Mouse (Mus musculus) heart, embryonic 14.5 days (tissue): Measurements from ENCODE around the gene Ankrd13b. TPM values are rescaled to one million over a fixed set of nuclear protein-coding genes. Genes with fewer than 3 reads are reported as not detected.

Experiments
- ATAC-seq: fragments of 200-750 bp; cut with Nextera tagmentation; 2 replicates; pipeline ENCODE4 v1.8.0; 2017; ENCODE audit warnings: low read depth, moderate TSS enrichment; ENCODE audit not compliant: insufficient number of reproducible peaks, insufficient read depth, low FRiP score
- H3K27ac ChIP-seq, 2 experiments: fragments of 200-500 bp in 1 of 2; fragments of 300-500 bp in 1 of 2; sonication (generic) in 1 of 2; replicated peaks in 1 of 2; 2 replicates each; pipeline ENCODE4 v1.5.1; 2012 to 2014; ENCODE audit warnings: low read depth in 2 of 2, low read length in 2 of 2, control low read depth in 1 of 2, mild to moderate bottlenecking in 1 of 2, mixed read lengths in 1 of 2; ENCODE audit not compliant: control insufficient read depth in 1 of 2, insufficient read depth in 1 of 2
- H3K27me3 ChIP-seq: fragments of 300-500 bp; sonication (generic); 2 replicates; pipeline ENCODE4 v1.6.1; 2014; ENCODE audit warnings: mild to moderate bottlenecking, low read length, control low read depth; ENCODE audit not compliant: control insufficient read depth, insufficient read depth
- H3K36me3 ChIP-seq: fragments of 300-500 bp; sonication (generic); 2 replicates; pipeline ENCODE4 v1.6.1; 2014; ENCODE audit warnings: mild to moderate bottlenecking, control low read depth, low read length, mixed read lengths; ENCODE audit not compliant: control insufficient read depth, insufficient read depth
- H3K4me1 ChIP-seq, 2 experiments: fragments of 200-500 bp in 1 of 2; fragments of 300-500 bp in 1 of 2; sonication (generic) in 1 of 2; 2 replicates each; pipeline ENCODE4 v1.6.1; 2012 to 2014; ENCODE audit warnings: low read length in 2 of 2, control low read depth in 1 of 2, mixed read lengths in 1 of 2; ENCODE audit not compliant: control insufficient read depth in 2 of 2, insufficient read depth in 2 of 2
- H3K4me2 ChIP-seq: fragments of 300-500 bp; sonication (generic); 2 replicates; pipeline ENCODE4 v1.6.1; 2014; ENCODE audit warnings: mild to moderate bottlenecking, low read length
- H3K4me3 ChIP-seq, 2 experiments: fragments of 200-500 bp in 1 of 2; fragments of 300-500 bp in 1 of 2; sonication (generic) in 1 of 2; 2 replicates each; pipeline ENCODE4 v1.5.1; 2012 to 2014; ENCODE audit warnings: low read length in 2 of 2, mild to moderate bottlenecking in 2 of 2, control low read depth in 1 of 2, low read depth in 1 of 2, moderate library complexity in 1 of 2; ENCODE audit not compliant: control insufficient read depth in 1 of 2, insufficient read depth in 1 of 2
- H3K9ac ChIP-seq: fragments of 300-500 bp; sonication (generic); 2 replicates; pipeline ENCODE4 v1.6.1; 2014; ENCODE audit warnings: mild to moderate bottlenecking, low read length
- H3K9me3 ChIP-seq: fragments of 300-500 bp; sonication (generic); 2 replicates; pipeline ENCODE4 v1.6.1; 2016; ENCODE audit warnings: low read length, control low read depth; ENCODE audit not compliant: control insufficient read depth
- WGBS: fragments of 180-500 bp; shearing (Covaris S2); extraction: QIAGEN DNeasy Blood & Tissue Kit; methylation state at CpG from one replicate; pipeline ENCODE4 v1.1.7; 2014; 5-methylcytosine and 5-hydroxymethylcytosine counted together
- polyA plus RNA-seq: library from polyadenylated mRNA; unstranded; fragments of >200 nt; fragmentation: Nextera tagmentation; extraction: Ambion mirVana; gene quantifications from 2 replicates; pipeline ENCODE4 v1.2.1, GENCODE M21; 2014

The Ankrd13b gene
- polyA plus RNA-seq, 1 experiment from 2014 or later: 5.2 TPM

- WGBS: 3% methylated on average over 55 of the region's 55 CpGs
These were observed 502 bp downstream of the Ankrd13b start for GRCm38 (mm10) chr11:77488771-77489581.

GRCm38 (mm10) chr11:77486798-77487197 lies 2.7 kb downstream of the Ankrd13b start:
- no peaks in the 10 kb centered on the region for H3K36me3 ChIP-seq
- H3K27me3 ChIP-seq: no peaks in the 10 kb centered on the region
- peaks cover 26 to 36% of the 10 kb centered on the region in 2 experiments for H3K4me1 ChIP-seq
- ATAC-seq: no peak
- 63% methylated on average over 5 of the region's 5 CpGs for WGBS
- H3K9ac ChIP-seq: no peak overlapping the region
- no peak overlapping the region for H3K27ac ChIP-seq
- no peaks in the 10 kb centered on the region for H3K9me3 ChIP-seq
- no peak overlapping the region for H3K4me3 ChIP-seq
- no peak overlapping the region for H3K4me2 ChIP-seq

More at GRCm38 (mm10) chr11:77488771-77489581, 502 bp downstream of the Ankrd13b start:
- Histone ChIP-seq H3K36me3 (no peaks in the 10 kb centered on the region), H3K9ac (peak overlapping the region; percentile 86), H3K27ac (no peak overlapping the region; a peak in 1 of 4 replicates), H3K9me3 (no peaks in the 10 kb centered on the region), H3K4me3 (peak overlapping the region; percentile 85 to 87), H3K4me2 (peak overlapping the region; percentile 99), H3K27me3 (no peaks in the 10 kb centered on the region), H3K4me1 (peaks cover 29 to 39% of the 10 kb centered on the region in 2 experiments)
- no peak for ATAC-seq

- Histone ChIP-seq H3K4me2 (no peak overlapping the region), H3K9ac (no peak overlapping the region)
These were observed 4.2 kb downstream of the Ankrd13b start for GRCm38 (mm10) chr11:77485229-77485628.

GRCm38 (mm10) chr11:77483510-77484255 lies 5.8 kb downstream of the Ankrd13b start:
- H3K4me3 ChIP-seq: no peak overlapping the region
- 34% methylated on average over 11 of the region's 11 CpGs for WGBS

More at GRCm38 (mm10) chr11:77485229-77485628, 4.2 kb downstream of the Ankrd13b start:
- no peak for ATAC-seq
- 72% methylated on average over 6 of the region's 6 CpGs for WGBS
- Histone ChIP-seq H3K27me3 (no peaks in the 10 kb centered on the region), H3K4me1 (peaks cover 19 to 24% of the 10 kb centered on the region in 2 experiments), H3K27ac (no peak overlapping the region), H3K9me3 (no peaks in the 10 kb centered on the region), H3K36me3 (no peaks in the 10 kb centered on the region), H3K4me3 (no peak overlapping the region)

GRCm38 (mm10) chr11:77483043-77483442 lies 6.4 kb downstream of the Ankrd13b start:
- H3K36me3 ChIP-seq: no peaks in the 10 kb centered on the region
- H3K27me3 ChIP-seq: no peaks in the 10 kb centered on the region
- peaks cover 6 to 14% of the 10 kb centered on the region in 2 experiments for H3K4me1 ChIP-seq
- H3K9ac ChIP-seq: no peak overlapping the region
- no peaks in the 10 kb centered on the region for H3K9me3 ChIP-seq
- H3K27ac ChIP-seq: no peak overlapping the region
- 50% methylated on average over 3 of the region's 3 CpGs for WGBS
- H3K4me2 ChIP-seq: no peak overlapping the region
- H3K4me3 ChIP-seq: no peak overlapping the region
- ATAC-seq: no peak

More at GRCm38 (mm10) chr11:77483510-77484255, 5.8 kb downstream of the Ankrd13b start:
- Histone ChIP-seq H3K27ac (no peak overlapping the region), H3K27me3 (no peaks in the 10 kb centered on the region), H3K36me3 (no peaks in the 10 kb centered on the region), H3K9me3 (no peaks in the 10 kb centered on the region), H3K9ac (no peak overlapping the region), H3K4me2 (no peak overlapping the region), H3K4me1 (peaks cover 12 to 16% of the 10 kb centered on the region in 2 experiments)
- ATAC-seq: no peak

GRCm38 (mm10) chr11:77476895-77477294 lies 12.6 kb downstream of the Ankrd13b start:
- Histone ChIP-seq H3K9ac (no peak overlapping the region), H3K27ac (no peak overlapping the region), H3K9me3 (no peaks in the 10 kb centered on the region), H3K4me3 (no peak overlapping the region), H3K4me2 (no peak overlapping the region), H3K36me3 (peaks cover 15% of the 10 kb centered on the region; the same call in 1 of the 2 replicates), H3K27me3 (no peaks in the 10 kb centered on the region), H3K4me1 (no peaks in the 10 kb centered on the region)
- WGBS: 87% methylated on average over 6 of the region's 6 CpGs
- ATAC-seq: no peak

GRCm38 (mm10) chr11:77476216-77476615 lies 13.3 kb downstream of the Ankrd13b start:
- no peak overlapping the region for H3K27ac ChIP-seq
- 86% methylated on average over 14 of the region's 14 CpGs for WGBS

More at GRCm38 (mm10) chr11:77476216-77476615, 13.3 kb downstream of the Ankrd13b start:
- ATAC-seq: no peak
- Histone ChIP-seq H3K4me1 (no peaks in the 10 kb centered on the region), H3K4me2 (no peak overlapping the region), H3K4me3 (no peak overlapping the region), H3K9me3 (no peaks in the 10 kb centered on the region), H3K9ac (no peak overlapping the region), H3K36me3 (peaks cover 21% of the 10 kb centered on the region; the same call in 1 of the 2 replicates), H3K27me3 (no peaks in the 10 kb centered on the region)
